Mouse (Mus musculus): Measurements from ENCODE around the gene Cav2.

- TF ChIP-seq CTCF (conservative IDR thresholded peaks at IDR 0.05; ENCODE audit: insufficient read depth, insufficient read length, low read depth, low read length) (no peak), POLR2A (IDR thresholded peaks at IDR 0.05; ENCODE audit: low read depth, low read length) (no peak)
These were observed 18.2 kb upstream of the Cav2 start for GRCm38 (mm10) chr6:17262786-17263185.

All from kidney, adult 2 months (tissue).